Mouse (Mus musculus): Measurements from ENCODE around the gene 2010111I01Rik.

DNA sequence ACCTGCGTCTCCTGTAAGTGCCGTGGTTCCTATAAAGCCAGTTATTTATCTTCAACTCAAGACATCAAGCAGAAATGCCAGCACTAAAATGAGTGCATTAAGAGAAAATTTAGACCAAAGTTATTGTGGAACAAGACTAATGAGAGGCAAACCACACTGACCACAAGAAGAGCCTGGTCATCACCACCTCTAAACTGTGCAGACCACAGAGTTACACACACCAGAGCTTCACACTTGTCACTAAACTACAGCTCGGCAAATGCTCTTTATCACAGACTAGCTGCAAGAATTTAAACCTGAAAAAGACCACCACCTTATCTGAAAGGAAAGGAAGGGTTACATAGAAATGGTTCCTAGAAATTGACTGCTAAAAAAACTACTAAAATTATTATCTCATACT is 397.1 kb downstream of the 2010111I01Rik start:
- TF ChIP-seq CTCF (IDR thresholded peaks at IDR 0.05; ENCODE audit: low read depth) (no peak), EP300 (IDR thresholded peaks at IDR 0.05; ENCODE audit: low read depth) (no peak)

Data from liver, embryonic 14.5 days (tissue).